Mouse (Mus musculus) kidney, postnatal 36 days (tissue): ENCODE data around the gene Slc25a11.

Source experiments
- DNase-seq, 2 experiments: peaks; one replicate each; pipeline ENCODE4 v3.0.0; 2021 to 2022; ENCODE audit warnings: mixed read lengths in 2 of 2

The Slc25a11 gene

DNA sequence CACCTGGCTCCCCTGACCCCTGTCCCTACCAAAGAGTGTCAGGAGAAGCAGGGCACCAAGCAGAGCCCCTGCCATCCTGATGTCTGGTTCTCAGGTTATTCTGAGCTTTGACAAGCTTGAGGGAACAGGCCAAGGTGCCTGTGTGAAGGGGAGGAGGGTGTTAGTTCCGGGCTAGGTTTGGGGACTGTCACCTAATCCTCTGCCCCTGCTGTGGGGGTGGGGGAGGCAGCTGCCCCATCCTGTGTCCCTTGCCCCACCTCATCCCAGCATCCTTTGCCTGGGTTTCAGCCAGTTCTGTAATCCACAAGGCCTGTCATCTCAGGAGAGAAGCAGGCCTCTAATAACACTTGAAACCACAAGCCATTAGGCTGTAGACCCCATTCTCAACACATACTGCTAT, 28.2 kb downstream of the Slc25a11 start, which contains the start of gene Chrne:
Gene Chrne, minus strand, starts transcription at position 116 of the 400 bp plus-strand sequence.
- no peak for DNase-seq

- no peak for DNase-seq
Observed at GRCm38 (mm10) chr11:70615516-70616093, 31.7 kb downstream of the Slc25a11 start, which contains the start of gene 4930544D05Rik. Gene 4930544D05Rik, plus strand, starts transcription at chr11:70615848.

DNA sequence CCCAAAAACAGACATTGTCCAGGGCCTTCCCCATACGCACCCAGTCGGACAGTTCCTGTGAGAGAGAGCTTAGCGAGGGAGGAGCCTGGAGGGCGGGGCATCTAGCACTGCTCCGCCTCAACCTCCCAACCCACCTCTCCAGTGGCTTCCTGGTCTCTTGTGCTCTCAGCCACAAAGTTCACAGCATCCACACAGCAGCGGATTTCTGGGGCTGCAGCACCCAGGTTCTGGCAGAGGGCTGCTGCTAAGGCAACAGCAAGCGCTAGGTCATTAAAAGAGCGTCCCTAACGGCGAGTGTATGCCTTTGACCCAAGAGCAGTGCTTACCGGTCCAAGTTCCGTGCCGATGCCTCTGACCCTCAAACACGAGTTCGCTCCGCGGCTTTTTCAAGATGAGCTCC, 32.2 kb downstream of the Slc25a11 start:
- DNase-seq, result peak; percentile 77 to 84

DNA sequence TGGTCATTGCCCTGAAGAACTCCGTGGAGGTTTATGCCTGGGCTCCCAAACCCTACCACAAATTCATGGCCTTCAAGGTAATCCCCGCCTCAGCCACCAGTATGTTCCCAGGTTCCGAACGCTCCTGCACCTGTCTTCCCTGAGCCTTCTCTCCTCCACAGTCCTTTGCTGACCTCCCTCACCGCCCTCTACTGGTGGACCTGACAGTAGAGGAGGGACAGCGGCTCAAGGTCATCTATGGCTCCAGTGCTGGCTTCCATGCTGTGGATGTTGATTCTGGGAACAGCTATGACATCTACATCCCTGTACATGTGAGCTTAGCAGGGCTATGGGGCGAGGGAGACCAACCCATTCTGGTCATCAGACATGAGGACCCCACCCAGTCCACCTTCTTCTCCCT, 34.8 kb downstream of the Slc25a11 start:
- peak in 1 of 2 experiments; percentile 53 for DNase-seq

- no peak for DNase-seq
Observed at GRCm38 (mm10) chr11:70610752-70611151, 36.5 kb downstream of the Slc25a11 start.

DNA sequence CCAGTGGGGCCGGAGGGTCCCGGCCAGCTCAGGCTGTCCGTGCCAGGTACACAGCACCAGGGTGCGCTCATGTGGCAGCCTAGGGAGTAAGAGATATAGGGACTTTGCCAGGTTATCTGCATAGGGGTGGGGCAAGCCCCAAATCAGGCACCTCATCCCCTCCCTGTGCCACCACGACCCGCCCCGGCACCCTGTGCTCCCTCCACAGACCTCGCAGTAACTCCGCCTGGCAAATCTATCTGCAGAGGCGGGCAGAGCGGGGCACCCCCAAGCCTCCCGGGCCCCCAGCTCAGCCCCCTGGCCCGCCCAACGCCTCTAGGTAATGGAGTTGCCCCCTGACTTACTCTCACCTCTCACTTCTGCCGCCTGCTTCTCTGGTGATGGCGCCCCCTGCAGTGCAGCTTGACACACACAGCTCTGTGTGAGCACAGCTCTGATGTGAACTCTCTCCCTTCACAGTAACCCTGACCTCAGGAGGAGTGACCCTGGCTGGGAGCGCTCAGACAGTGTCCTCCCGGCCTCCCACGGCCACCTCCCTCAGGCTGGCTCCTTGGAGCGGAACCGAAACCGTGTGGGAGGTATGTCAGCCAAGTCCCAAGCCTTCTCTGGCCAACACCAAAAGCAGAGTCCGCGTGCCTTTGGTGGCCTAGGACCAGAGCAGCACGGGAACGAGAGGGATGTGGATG, 38.8 kb downstream of the Slc25a11 start:
- DNase-seq, result peak; percentile 79 to 82

DNA sequence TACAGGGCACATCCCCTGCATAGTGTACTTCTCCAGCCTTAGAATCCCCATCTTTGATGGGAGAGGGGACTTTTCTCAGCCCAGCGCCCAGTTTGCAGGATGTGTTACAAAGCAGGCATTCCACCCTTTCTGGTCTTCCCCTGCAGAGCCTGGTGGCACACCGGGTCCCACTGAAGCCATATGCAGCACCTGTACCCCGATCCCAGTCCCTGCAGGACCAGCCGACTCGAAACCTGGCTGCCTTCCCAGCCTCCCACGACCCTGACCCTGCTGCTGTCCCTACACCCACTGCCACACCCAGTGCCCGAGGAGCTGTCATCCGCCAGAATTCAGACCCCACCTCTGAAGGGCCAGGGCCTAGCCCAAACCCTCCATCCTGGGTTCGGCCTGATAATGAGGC, 39.7 kb downstream of the Slc25a11 start:
- DNase-seq, result no peak

- DNase-seq, result no peak
Observed at GRCm38 (mm10) chr11:70606717-70607116, 40.6 kb downstream of the Slc25a11 start.

DNA sequence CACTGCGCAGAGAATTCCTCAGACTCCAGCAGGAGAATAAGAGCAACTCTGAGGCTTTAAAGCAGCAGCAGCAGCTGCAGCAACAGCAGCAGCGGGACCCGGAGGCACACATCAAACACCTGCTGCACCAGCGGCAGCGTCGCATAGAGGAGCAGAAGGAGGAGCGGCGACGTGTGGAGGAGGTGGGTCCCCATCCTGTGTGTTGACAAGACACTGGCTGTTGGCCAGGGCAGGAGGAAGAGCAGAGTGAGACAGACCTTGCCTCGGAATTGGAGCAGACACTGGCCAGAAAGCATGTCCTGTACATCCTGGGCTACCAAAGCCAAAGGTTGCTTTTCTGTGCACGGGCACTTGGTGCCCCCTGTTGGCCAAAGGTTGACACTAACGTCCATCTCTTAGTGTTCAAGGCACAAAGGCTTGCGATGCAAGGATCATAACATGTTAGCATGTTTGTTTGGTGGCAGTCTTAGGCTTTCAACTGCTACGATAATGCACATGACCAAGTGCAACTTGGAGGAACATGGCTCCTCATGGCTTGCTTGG, 42.2 kb downstream of the Slc25a11 start:
- DNase-seq, result peak; percentile 83 to 91

GRCm38 (mm10) chr11:70598451-70598953, 48.8 kb downstream of the Slc25a11 start:
- DNase-seq, result no peak

- DNase-seq, result no peak
Observed at GRCm38 (mm10) chr11:70597301-70597700, 50.0 kb downstream of the Slc25a11 start.

DNA sequence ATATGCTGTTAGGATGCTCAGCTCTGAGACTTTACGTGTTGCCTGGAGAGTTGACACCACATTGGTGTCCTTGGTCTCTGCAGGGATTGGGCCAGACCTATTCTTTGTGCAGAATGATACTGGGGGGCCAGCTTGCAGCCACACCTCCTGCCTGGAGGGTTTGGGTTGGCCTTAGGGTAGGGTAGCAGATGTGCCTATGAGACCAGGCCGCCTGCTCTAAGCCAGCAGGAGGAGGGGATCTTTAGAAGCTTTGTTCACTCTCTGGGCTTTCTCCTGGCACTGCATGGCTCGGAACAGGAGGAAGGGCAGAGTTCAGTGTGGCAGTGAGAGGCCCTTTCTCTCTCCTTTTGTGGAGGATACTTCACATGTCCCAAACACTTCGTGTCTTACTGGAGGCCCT, 51.2 kb downstream of the Slc25a11 start:
- peak; percentile 32 to 51 for DNase-seq

GRCm38 (mm10) chr11:70595638-70596037, 51.6 kb downstream of the Slc25a11 start:
- DNase-seq, result peak; percentile 40 to 58

GRCm38 (mm10) chr11:70594253-70594989, 52.9 kb downstream of the Slc25a11 start:
- DNase-seq, result peak; percentile 61 to 63
